Mouse (Mus musculus): ENCODE measurements around the gene Ppp1r32.

DNA sequence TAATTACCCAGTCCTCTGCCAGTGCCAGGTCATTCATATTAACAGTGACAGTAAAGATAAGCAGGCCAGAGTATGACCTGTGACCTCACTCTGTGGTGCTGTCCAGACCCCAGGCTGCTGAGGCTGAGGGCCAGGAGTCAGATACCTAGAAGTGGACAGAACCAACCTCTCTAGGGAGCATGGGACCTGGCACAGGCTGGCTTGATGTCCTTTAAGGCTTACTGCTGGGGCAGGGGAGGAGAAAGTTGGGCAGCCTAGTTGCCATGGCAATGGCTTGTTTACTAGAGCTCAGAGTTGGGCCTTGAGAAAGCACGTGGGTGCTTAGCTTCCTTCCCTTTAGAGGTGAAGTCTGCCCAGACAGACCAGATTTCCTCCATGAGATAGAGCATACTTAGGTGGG, 46.0 kb downstream of the Ppp1r32 start:
- TF ChIP-seq CTCF (IDR thresholded peaks at IDR 0.05; ENCODE audit: low read depth), result no peak
- TF ChIP-seq EP300 (IDR thresholded peaks at IDR 0.05; ENCODE audit: low read depth), result no peak
